Mouse (Mus musculus) MEL (cell line): Measurements from ENCODE around the gene Hdhd3. TPM values are rescaled to one million over a fixed set of nuclear protein-coding genes. Genes with fewer than 3 reads are reported as not detected.

Experiments
- DNase-seq: peaks from one replicate; pipeline ENCODE4 v3.0.0; 2011; ENCODE audit warnings: low read depth, low spot score
- H3K27ac ChIP-seq: 2 replicates; pipeline ENCODE4 v1.5.1; 2012; ENCODE audit warnings: low read depth, mild to moderate bottlenecking, control low read depth, low read length, moderate library complexity; ENCODE audit not compliant: control insufficient read depth
- H3K27me3 ChIP-seq, 2 experiments: fragments of 150-350 bp in 1 of 2; sonication (generic) in 1 of 2; 2 replicates each; pipeline ENCODE4 v1.6.1; 2012; ENCODE audit warnings: low read length in 2 of 2, mild to moderate bottlenecking in 2 of 2, improper control_type of control experiment in 1 of 2, moderate library complexity in 1 of 2; ENCODE audit not compliant: insufficient read depth in 2 of 2, control insufficient read depth in 1 of 2
- H3K36me3 ChIP-seq, 2 experiments: 2 replicates each; pipeline ENCODE4 v1.6.1; 2012 to 2014; ENCODE audit warnings: low read length in 2 of 2, improper control_type of control experiment in 1 of 2, inconsistent platforms in 1 of 2, mild to moderate bottlenecking in 1 of 2; ENCODE audit not compliant: insufficient read depth in 2 of 2, control insufficient read depth in 1 of 2
- H3K4me1 ChIP-seq, 2 experiments: fragments of 150-350 bp in 1 of 2; sonication (generic) in 1 of 2; 2 replicates each; pipeline ENCODE4 v1.6.1; 2012; ENCODE audit warnings: low read length in 2 of 2, improper control_type of control experiment in 1 of 2, mild to moderate bottlenecking in 1 of 2; ENCODE audit not compliant: insufficient read depth in 2 of 2, control insufficient read depth in 1 of 2
- H3K4me3 ChIP-seq, 2 experiments: fragments of 150-350 bp in 1 of 2; sonication (generic) in 1 of 2; 2 replicates each; pipeline ENCODE4 v1.5.1; 2012; ENCODE audit warnings: low read depth in 2 of 2, low read length in 2 of 2, mild to moderate bottlenecking in 2 of 2, moderate library complexity in 2 of 2, control low read depth in 1 of 2, improper control_type of control experiment in 1 of 2; ENCODE audit not compliant: control insufficient read depth in 1 of 2, insufficient read depth in 1 of 2
- H3K79me2 ChIP-seq: 2 replicates; pipeline ENCODE4 v1.6.1; 2012; ENCODE audit warnings: mild to moderate bottlenecking, low read length, moderate library complexity; ENCODE audit not compliant: control insufficient read depth, poor library complexity, insufficient read depth
- H3K9ac ChIP-seq: 2 replicates; pipeline ENCODE4 v1.6.1; 2012; ENCODE audit warnings: low read depth, mild to moderate bottlenecking, control low read depth, low read length, moderate library complexity; ENCODE audit not compliant: control insufficient read depth, poor library complexity, severe bottlenecking
- H3K9me3 ChIP-seq: fragments of 150-350 bp; sonication (generic); replicated peaks from 2 replicates; pipeline ENCODE4 v1.6.1; 2012; ENCODE audit warnings: mild to moderate bottlenecking, low read length, improper control_type of control experiment, moderate library complexity; ENCODE audit not compliant: insufficient read depth
- E2F4 ChIP-seq: IDR thresholded peaks from 2 replicates; pipeline ENCODE4 v1.6.1; 2011; ENCODE audit warnings: low read depth, low read length, improper control_type of control experiment, borderline replicate concordance
- ELF1 ChIP-seq: IDR thresholded peaks from 2 replicates; pipeline ENCODE4 v1.6.1; 2014; ENCODE audit warnings: low read depth, mild to moderate bottlenecking, inconsistent platforms, low read length, improper control_type of control experiment, moderate library complexity
- EP300 ChIP-seq, 2 experiments: IDR thresholded peaks; 2 replicates each; pipeline ENCODE4 v1.6.1; 2011; ENCODE audit warnings: improper control_type of control experiment in 2 of 2, low read length in 2 of 2, low read depth in 1 of 2, mild to moderate bottlenecking in 1 of 2
- JUND ChIP-seq: IDR thresholded peaks from 2 replicates; pipeline ENCODE4 v1.6.1; 2011; ENCODE audit warnings: low read depth, mild to moderate bottlenecking, improper control_type of control experiment, low read length
- KAT2A ChIP-seq: conservative IDR thresholded peaks from 2 replicates; pipeline ENCODE4 v1.6.1; 2012; ENCODE audit warnings: low read depth, low read length, improper control_type of control experiment, inconsistent platforms
- MAZ ChIP-seq: IDR thresholded peaks from 2 replicates; pipeline ENCODE4 v1.6.1; 2012; ENCODE audit warnings: low read depth, mild to moderate bottlenecking, inconsistent platforms, low read length, improper control_type of control experiment
- MEF2A ChIP-seq: IDR thresholded peaks from 2 replicates; pipeline ENCODE4 v1.6.1; 2014; ENCODE audit warnings: low read depth, mild to moderate bottlenecking, inconsistent platforms, low read length, improper control_type of control experiment; ENCODE audit not compliant: poor library complexity, insufficient replicate concordance, severe bottlenecking; ENCODE audit errors: extremely low read depth
- MXI1 ChIP-seq: IDR thresholded peaks from 2 replicates; pipeline ENCODE4 v1.6.1; 2011; ENCODE audit warnings: mild to moderate bottlenecking, low read depth, low read length, improper control_type of control experiment
- MYC ChIP-seq: IDR thresholded peaks from 2 replicates; pipeline ENCODE4 v1.6.1; 2011; ENCODE audit warnings: low read depth, mild to moderate bottlenecking, low read length, improper control_type of control experiment, moderate library complexity
- NRF1 ChIP-seq: IDR thresholded peaks from 2 replicates; pipeline ENCODE4 v1.6.1; 2014; ENCODE audit warnings: low read depth, mild to moderate bottlenecking, inconsistent platforms, low read length, improper control_type of control experiment, moderate library complexity; ENCODE audit not compliant: poor library complexity, insufficient read depth, severe bottlenecking
- POLR2A ChIP-seq, 2 experiments: IDR thresholded peaks; 2 replicates each; pipeline ENCODE4 v1.6.1; 2011 to 2012; ENCODE audit warnings: low read length in 2 of 2, mild to moderate bottlenecking in 2 of 2, control low read depth in 1 of 2, improper control_type of control experiment in 1 of 2, low read depth in 1 of 2, moderate library complexity in 1 of 2; ENCODE audit not compliant: control insufficient read depth in 1 of 2, insufficient read depth in 1 of 2, poor library complexity in 1 of 2
- POLR2AphosphoS5 ChIP-seq: IDR thresholded peaks from 2 replicates; pipeline ENCODE4 v1.6.1; 2012; ENCODE audit warnings: low read depth, borderline replicate concordance, mild to moderate bottlenecking, inconsistent platforms, low read length, moderate library complexity, mixed read lengths
- RCOR1 ChIP-seq: IDR thresholded peaks from 2 replicates; pipeline ENCODE4 v1.6.1; 2012; ENCODE audit warnings: low read depth, mild to moderate bottlenecking, inconsistent platforms, low read length, improper control_type of control experiment
- SIN3A ChIP-seq: IDR thresholded peaks from 2 replicates; pipeline ENCODE4 v1.6.1; 2012; ENCODE audit warnings: low read length, improper control_type of control experiment, inconsistent platforms
- TBP ChIP-seq: IDR thresholded peaks from 2 replicates; pipeline ENCODE4 v1.8.0; 2011; ENCODE audit warnings: low read depth, low read length, improper control_type of control experiment
- USF1 ChIP-seq: IDR thresholded peaks from 2 replicates; pipeline ENCODE4 v1.6.1; 2014; ENCODE audit warnings: low read depth, mild to moderate bottlenecking, inconsistent platforms, low read length, improper control_type of control experiment, moderate library complexity
- polyA plus RNA-seq, 2 experiments: library from polyadenylated mRNA; stranded (reverse) in 1 of 2; unstranded in 1 of 2; fragments of >175 nt in 1 of 2; fragments of >200 nt in 1 of 2; gene quantifications; 2 replicates each; pipeline versions ENCODE4 v1.2.1 to v1.2.4; 2012; ENCODE audit warnings: low replicate concordance in 2 of 2, low read depth in 1 of 2; ENCODE audit not compliant: insufficient read length in 2 of 2, insufficient read depth in 1 of 2, missing spikeins in 1 of 2
- total RNA-seq: library from RNA; depleted of rRNA; stranded (reverse); fragments of 300-350 nt; gene quantifications from 2 replicates; pipeline ENCODE4 v1.2.3, GENCODE M21; 2012

The Hdhd3 gene
- total and polyA plus RNA-seq, 3 experiments = 3.5 to 6.0 TPM; not detected in 1

DNA sequence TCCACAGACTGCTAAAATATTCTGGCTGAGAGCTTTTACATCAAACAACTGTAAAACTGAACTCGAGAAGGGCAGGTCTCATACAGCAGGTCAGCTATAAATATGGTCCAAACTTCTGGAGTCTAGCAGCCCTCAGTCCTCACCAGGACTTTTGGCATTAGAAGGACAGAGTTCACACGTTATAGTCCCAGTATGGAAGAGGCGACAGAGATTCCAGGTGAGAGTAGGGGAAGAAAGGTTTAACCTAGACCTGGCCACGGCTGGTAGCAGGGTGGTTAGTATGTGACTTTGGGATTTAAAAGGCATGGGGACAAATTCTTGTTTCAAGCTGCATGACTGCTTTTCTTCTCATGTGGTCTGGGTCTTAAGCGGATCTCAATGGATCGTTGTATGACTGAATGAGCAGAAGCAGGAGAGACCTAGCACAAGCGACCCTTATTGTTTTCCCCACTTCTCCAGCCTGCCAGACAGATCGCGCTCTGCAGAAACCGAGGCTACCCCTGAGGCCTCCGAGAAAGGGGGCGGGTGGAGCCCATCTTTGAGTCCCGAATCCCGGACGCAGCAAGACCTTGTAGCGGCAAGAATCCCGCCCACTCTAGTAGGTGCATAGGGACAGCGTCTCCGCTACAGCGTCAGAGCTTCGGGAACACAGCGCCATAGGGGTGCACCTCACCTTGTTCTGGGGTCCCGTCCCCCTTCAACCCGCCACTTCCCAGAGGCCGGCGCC, 16.0 kb upstream of the Hdhd3 start:
- Histone ChIP-seq H3K9ac (peak overlapping the region; percentile 92), H3K4me3 (peak overlapping the region; percentile 74 to 83), H3K9me3 (no peaks in the 10 kb centered on the region), H3K36me3 (peaks cover 0 to 65% of the 10 kb centered on the region in 2 experiments; a peak in 2 of 4 replicates), H3K79me2 (peaks cover 37% of the 10 kb centered on the region), H3K27ac (peak overlapping the region; percentile 80), H3K27me3 (no peaks in the 10 kb centered on the region), H3K4me1 (peaks cover 51 to 61% of the 10 kb centered on the region in 2 experiments)
- peak; percentile 95 for DNase-seq
- TF ChIP-seq POLR2A (IDR thresholded peaks at IDR 0.05; ENCODE audit: control insufficient read depth in 1 of 2, insufficient read depth in 1 of 2, low read depth in 1 of 2, low read length in 2 of 2, poor library complexity in 1 of 2) (no peak), RCOR1 (no peak), POLR2AphosphoS5 (peak; percentile 65; the same call in 1 of the 2 replicates), USF1 (no peak), SIN3A (no peak), E2F4 (no peak)

DNA sequence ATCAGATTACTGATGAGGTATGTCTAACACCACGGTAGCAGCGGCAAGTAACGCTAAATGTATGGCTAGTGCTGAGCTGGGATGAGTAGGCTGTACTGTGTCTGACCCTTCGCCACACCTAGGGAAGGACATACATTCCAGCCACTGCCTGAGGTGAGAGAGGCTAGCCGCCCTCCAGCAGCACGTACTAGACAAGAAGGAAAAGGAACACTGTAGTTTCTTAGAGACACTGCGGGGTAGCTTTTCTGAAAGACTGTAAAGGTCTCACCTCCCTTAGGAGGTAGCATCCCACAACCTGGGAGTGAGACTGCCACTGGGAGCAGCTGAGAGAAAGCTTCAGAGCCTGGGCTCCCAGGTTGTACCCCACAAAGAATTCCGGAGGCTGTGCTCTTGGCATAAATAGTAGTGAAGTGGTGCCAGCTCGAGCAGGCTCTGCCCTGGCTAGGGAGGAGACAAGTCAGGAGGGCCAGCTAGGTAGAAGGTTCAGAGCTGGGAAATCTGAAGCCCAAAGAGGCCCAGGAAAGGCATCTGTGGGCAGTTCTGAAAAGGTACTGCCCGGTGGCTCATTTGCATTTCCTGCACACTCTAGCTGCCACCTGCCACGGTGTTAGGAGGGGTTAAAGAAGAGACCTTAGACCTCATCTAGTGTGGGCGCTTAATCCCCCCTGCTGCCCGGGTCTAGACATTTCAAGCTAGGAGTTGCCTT, 15.3 kb upstream of the Hdhd3 start:
- peak; percentile 74 for DNase-seq
- Histone ChIP-seq H3K27me3 (no peaks in the 10 kb centered on the region), H3K79me2 (peaks cover 31% of the 10 kb centered on the region), H3K4me1 (peaks cover 51 to 56% of the 10 kb centered on the region in 2 experiments), H3K9ac (peak overlapping the region; percentile 92), H3K9me3 (no peaks in the 10 kb centered on the region), H3K36me3 (peaks cover 0 to 60% of the 10 kb centered on the region in 2 experiments; a peak in 2 of 4 replicates), H3K27ac (peak overlapping the region; percentile 80), H3K4me3 (peak overlapping the region; percentile 74 to 83)
- TF ChIP-seq EP300 (IDR thresholded peaks at IDR 0.05; ENCODE audit: low read depth in 1 of 2, low read length in 2 of 2) (no peak), KAT2A (no peak), E2F4 (no peak), MEF2A (no peak), MYC (no peak), USF1 (no peak), MAZ (no peak), MXI1 (no peak), JUND (no peak), NRF1 (no peak), ELF1 (no peak), TBP (no peak)
